Mouse (Mus musculus): ENCODE measurements at regions not wholly inside any gene's neighbourhood (a gene's known extent, or its start where the extent isn't known, plus 50 kb on each side); places are given as distances from the start of the nearest gene placed in this dataset.

DNA sequence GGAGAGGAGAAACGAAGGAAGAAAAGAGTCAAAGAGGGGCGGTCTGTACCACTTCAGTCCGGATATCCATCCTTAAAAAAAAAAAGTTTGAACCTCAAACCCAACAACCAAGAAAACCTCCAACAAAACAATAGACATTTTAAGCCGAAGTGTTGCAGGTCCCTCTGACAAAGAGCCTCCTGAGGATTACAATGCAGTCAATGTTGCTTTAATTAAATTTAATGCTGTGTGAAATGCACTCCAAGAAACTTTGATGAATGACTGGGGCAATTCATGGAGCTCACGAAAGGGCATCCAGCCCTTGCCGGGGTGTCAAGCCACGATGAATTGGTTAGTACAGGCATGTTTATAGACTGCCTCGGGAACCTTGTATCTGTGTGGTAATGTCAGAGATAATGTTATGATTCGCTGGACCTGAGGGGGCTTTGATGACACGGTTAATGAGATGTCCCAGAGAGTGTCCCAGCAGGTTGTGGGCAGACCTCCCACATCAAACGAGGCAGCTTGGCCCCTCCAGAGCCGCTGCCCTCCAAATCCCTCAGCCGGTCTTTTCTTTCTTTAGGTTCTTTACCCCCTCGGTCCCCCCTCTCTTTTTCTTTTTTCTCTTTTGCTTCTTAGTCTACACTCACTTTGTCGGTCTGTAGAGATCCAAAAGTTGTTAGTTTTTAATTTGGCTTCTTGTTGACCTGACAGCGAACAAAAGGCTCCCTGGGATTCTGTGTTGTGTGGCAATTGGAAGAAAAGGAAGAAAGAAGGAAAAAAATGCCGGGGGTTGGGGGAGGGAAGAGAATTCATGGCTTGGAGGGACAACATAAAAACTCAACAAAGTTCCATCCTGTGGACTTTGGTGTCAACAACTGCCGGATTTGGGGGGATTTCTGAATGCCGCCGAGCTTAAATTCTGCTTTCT, 341.5 kb downstream of the Nkx6-1 start:
- 5% methylated on average over 20 of the region's 20 CpGs for whole genome bisulfite sequencing
- TF ChIP-seq CTCF (IDR thresholded peaks at IDR 0.05; ENCODE audit: low read depth): no peak
- H3K9me3 ChIP-seq (ENCODE audit: low read length): no peaks in the 10 kb centered on the region
- DNase-seq (ENCODE audit: low spot score) (no peak), ATAC-seq (no peak)
- no peaks in the 10 kb centered on the region for H3K36me3 ChIP-seq (ENCODE audit: insufficient read depth, low read length)
- H3K4me1 ChIP-seq (ENCODE audit: insufficient read depth, low read length): no peaks in the 10 kb centered on the region
- H3K4me2 ChIP-seq (ENCODE audit: low read depth, low read length): peak overlapping the region; percentile 22
- H3K27me3 ChIP-seq (ENCODE audit: insufficient read depth, low read length): peaks cover 26% of the 10 kb centered on the region
- no peak overlapping the region for H3K9ac ChIP-seq (replicated peaks; ENCODE audit: low read length)
- H3K4me3 ChIP-seq (ENCODE audit: low read length): no peak overlapping the region
- H3K27ac ChIP-seq: no peak overlapping the region

- Histone ChIP-seq H3K4me2 (ENCODE audit: low read depth, low read length) (no peak overlapping the region), H3K27me3 (ENCODE audit: insufficient read depth, low read length) (no peaks in the 10 kb centered on the region), H3K9me3 (ENCODE audit: low read length) (no peaks in the 10 kb centered on the region), H3K9ac (replicated peaks; ENCODE audit: low read length) (no peak overlapping the region), H3K27ac (no peak overlapping the region), H3K36me3 (ENCODE audit: insufficient read depth, low read length) (no peaks in the 10 kb centered on the region), H3K4me1 (ENCODE audit: insufficient read depth, low read length) (no peaks in the 10 kb centered on the region), H3K4me3 (ENCODE audit: low read length) (no peak overlapping the region)
- 84% methylated on average over 6 of the region's 6 CpGs for WGBS
- DNase-seq (ENCODE audit: low spot score) (no peak), ATAC-seq (no peak)
- TF ChIP-seq CTCF (IDR thresholded peaks at IDR 0.05; ENCODE audit: low read depth): no peak
Measured at GRCm38 (mm10) chr5:101299986-101300385, 364.8 kb downstream of the Nkx6-1 start.

- DNase-seq (ENCODE audit: low spot score) (no peak), ATAC-seq (no peak)
- H3K4me1 ChIP-seq (ENCODE audit: insufficient read depth, low read length): no peaks in the 10 kb centered on the region
- H3K9ac ChIP-seq (replicated peaks; ENCODE audit: low read length): no peak overlapping the region
- TF ChIP-seq CTCF (IDR thresholded peaks at IDR 0.05; ENCODE audit: low read depth): no peak
- no peaks in the 10 kb centered on the region for H3K36me3 ChIP-seq (ENCODE audit: insufficient read depth, low read length)
- H3K4me2 ChIP-seq (ENCODE audit: low read depth, low read length): no peak overlapping the region
- 61% methylated on average over 4 of the region's 4 CpGs for WGBS
- no peaks in the 10 kb centered on the region for H3K27me3 ChIP-seq (ENCODE audit: insufficient read depth, low read length)
- H3K4me3 ChIP-seq (ENCODE audit: low read length): no peak overlapping the region
- H3K27ac ChIP-seq: no peak overlapping the region
- H3K9me3 ChIP-seq (ENCODE audit: low read length): no peaks in the 10 kb centered on the region
Measured at GRCm38 (mm10) chr5:101298411-101298810, 366.4 kb downstream of the Nkx6-1 start.

GRCm38 (mm10) chr5:101297511-101298102, 367.2 kb downstream of the Nkx6-1 start:
- H3K27me3 ChIP-seq (ENCODE audit: insufficient read depth, low read length): no peaks in the 10 kb centered on the region
- no peak overlapping the region for H3K27ac ChIP-seq
- no peaks in the 10 kb centered on the region for H3K4me1 ChIP-seq (ENCODE audit: insufficient read depth, low read length)
- ATAC-seq: no peak
- WGBS: 34% methylated on average over 5 of the region's 5 CpGs
- H3K4me3 ChIP-seq (ENCODE audit: low read length): no peak overlapping the region
- H3K9me3 ChIP-seq (ENCODE audit: low read length): no peaks in the 10 kb centered on the region
- H3K4me2 ChIP-seq (ENCODE audit: low read depth, low read length): no peak overlapping the region
- no peaks in the 10 kb centered on the region for H3K36me3 ChIP-seq (ENCODE audit: insufficient read depth, low read length)
- DNase-seq (ENCODE audit: low spot score): no peak
- H3K9ac ChIP-seq (replicated peaks; ENCODE audit: low read length): no peak overlapping the region
- no peak for TF ChIP-seq CTCF (IDR thresholded peaks at IDR 0.05; ENCODE audit: low read depth)

DNA sequence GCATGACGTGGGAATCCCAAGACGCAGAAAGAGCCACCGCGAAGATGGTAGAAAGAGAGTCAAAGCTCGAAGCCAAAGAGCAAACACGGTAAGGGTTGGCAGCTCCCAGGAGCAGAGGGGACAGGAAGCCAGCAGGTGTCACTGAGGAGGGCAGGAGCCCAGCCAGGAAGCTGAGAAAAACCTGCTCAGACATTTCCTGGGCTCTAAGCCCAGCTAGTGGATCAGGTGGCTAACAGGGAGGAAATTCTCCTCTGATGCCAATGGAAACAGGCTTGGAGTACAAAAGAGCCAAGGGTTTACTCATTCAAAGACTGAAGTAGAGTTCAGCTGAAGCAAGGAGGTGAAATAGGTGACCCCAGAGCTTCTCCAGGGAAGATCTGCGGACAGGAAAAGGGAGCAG, 368.9 kb downstream of the Nkx6-1 start:
- WGBS: 49% methylated on average over 7 of the region's 7 CpGs
- H3K4me3 ChIP-seq (ENCODE audit: low read length): no peak overlapping the region
- DNase-seq (ENCODE audit: low spot score) (peak; percentile 68), ATAC-seq (peak; percentile 51; the same call in 1 of the 2 replicates)
- H3K27ac ChIP-seq: no peak overlapping the region
- H3K9ac ChIP-seq (replicated peaks; ENCODE audit: low read length): no peak overlapping the region
- no peaks in the 10 kb centered on the region for H3K4me1 ChIP-seq (ENCODE audit: insufficient read depth, low read length)
- H3K4me2 ChIP-seq (ENCODE audit: low read depth, low read length): 0 out of 2 replicates have a peak overlapping the region, but pooled peaks have one; percentile 8
- peak; percentile 28; the same call in 1 of the 2 replicates for TF ChIP-seq CTCF (IDR thresholded peaks at IDR 0.05; ENCODE audit: low read depth)
- H3K36me3 ChIP-seq (ENCODE audit: insufficient read depth, low read length): no peaks in the 10 kb centered on the region
- no peaks in the 10 kb centered on the region for H3K27me3 ChIP-seq (ENCODE audit: insufficient read depth, low read length)
- no peaks in the 10 kb centered on the region for H3K9me3 ChIP-seq (ENCODE audit: low read length)

DNA sequence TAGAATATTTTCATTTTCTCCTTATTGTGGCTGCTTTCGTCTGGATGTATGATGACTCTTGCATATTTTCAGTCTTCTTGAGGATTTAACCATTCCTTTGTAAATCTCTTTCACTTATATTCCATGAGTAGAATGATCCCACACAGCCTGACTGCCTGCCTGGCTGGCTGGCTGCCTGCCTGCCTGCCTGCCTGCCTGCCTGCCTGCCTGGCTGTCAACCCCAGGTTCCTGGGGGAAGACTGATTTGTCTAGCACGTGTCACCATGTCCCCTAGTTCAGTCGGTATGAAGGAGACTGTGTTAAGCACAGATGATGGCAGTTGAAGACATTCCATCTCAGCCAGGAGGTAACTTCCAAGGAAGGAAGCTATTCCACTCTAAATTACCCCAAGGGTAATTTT, 370.8 kb downstream of the Nkx6-1 start:
- ATAC-seq (no peak), DNase-seq (ENCODE audit: low spot score) (no peak)
- Histone ChIP-seq H3K4me3 (ENCODE audit: low read length) (no peak overlapping the region), H3K36me3 (ENCODE audit: insufficient read depth, low read length) (no peaks in the 10 kb centered on the region), H3K27ac (no peak overlapping the region), H3K27me3 (ENCODE audit: insufficient read depth, low read length) (no peaks in the 10 kb centered on the region), H3K9me3 (ENCODE audit: low read length) (no peaks in the 10 kb centered on the region), H3K9ac (replicated peaks; ENCODE audit: low read length) (no peak overlapping the region), H3K4me1 (ENCODE audit: insufficient read depth, low read length) (no peaks in the 10 kb centered on the region), H3K4me2 (ENCODE audit: low read depth, low read length) (no peak overlapping the region)
- 36% methylated on average over 3 of the region's 3 CpGs for WGBS
- TF ChIP-seq CTCF (IDR thresholded peaks at IDR 0.05; ENCODE audit: low read depth): no peak

DNA sequence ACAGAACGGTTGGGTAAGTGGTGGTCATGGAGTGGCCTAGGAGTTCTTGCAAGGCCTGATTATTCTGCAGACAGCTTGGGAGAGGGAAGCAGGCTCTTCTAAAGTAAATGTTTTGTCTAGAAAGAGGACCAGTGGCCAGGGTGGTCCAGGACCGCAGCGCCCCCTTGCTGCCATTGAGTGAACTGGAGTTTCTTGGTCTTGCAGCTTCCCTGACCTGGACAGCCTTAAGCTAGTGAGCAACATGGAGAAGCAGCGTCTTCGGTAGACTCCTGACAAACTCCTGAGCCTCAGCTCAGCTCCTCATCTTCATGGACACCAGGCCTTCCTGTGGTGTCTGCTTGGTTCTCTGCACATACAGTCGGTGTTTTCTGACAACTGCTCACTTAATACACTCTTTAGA, 376.4 kb downstream of the Nkx6-1 start:
- ATAC-seq: no peak
- Histone ChIP-seq H3K4me2 (ENCODE audit: low read depth, low read length) (no peak overlapping the region), H3K4me1 (ENCODE audit: insufficient read depth, low read length) (no peaks in the 10 kb centered on the region), H3K27me3 (ENCODE audit: insufficient read depth, low read length) (no peaks in the 10 kb centered on the region), H3K36me3 (ENCODE audit: insufficient read depth, low read length) (no peaks in the 10 kb centered on the region), H3K4me3 (ENCODE audit: low read length) (no peak overlapping the region), H3K27ac (no peak overlapping the region), H3K9ac (replicated peaks; ENCODE audit: low read length) (no peak overlapping the region), H3K9me3 (ENCODE audit: low read length) (no peaks in the 10 kb centered on the region)
- WGBS: 61% methylated on average over 6 of the region's 6 CpGs
- peak; percentile 55 for TF ChIP-seq CTCF (IDR thresholded peaks at IDR 0.05; ENCODE audit: low read depth)
- no peak for DNase-seq (ENCODE audit: low spot score)

All from hindbrain, postnatal 0 days (tissue).